Mouse (Mus musculus): ENCODE data around the gene Apbb1ip.

Apbb1ip gene

DNA sequence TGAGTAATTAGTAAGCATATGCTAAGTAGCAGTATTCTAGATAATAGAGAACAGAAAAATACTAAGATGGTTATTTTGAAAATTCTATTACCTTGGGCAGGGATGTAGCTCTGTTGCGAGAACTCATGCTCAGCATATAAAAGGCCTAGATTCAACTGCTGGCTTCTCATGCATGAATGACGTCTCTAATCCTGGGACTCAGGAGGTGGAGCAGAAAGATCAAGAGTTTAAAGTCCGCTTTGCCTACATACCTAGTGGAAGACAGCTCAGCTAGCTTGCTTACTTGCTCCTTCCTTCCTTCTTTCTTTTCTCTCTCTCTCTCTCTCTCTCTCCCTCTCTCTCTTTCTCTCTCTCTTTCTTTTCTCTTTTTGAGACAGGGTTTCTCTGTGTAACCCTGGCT lies 140.5 kb downstream of the Apbb1ip start:
- in situ Hi-C loops (cut with MboI, MseI), result loop anchor here in 1 of 2 experiments (5.0 kb wide), 1 partner anchor 82 kb away; no protein-coding TSS in a partner anchor

DNA sequence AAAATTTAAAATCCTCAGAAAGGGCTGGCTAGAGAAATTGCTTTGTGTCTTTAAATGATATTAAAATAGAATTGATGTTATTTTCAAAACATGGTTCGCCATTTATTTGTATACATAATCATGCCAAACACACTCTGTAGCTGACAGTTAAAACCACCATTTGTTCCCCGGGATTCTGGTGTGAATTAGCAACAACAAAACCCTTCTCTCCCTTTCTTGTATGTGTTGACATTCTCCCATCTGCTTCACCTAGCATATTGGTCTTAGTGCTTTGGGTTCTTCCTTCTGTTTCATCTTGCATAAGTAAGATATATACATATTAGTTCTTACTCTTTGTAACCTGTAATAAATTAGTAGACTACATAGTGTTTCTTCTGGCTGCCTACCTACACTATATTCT lies 144.8 kb downstream of the Apbb1ip start:
- in situ Hi-C loops (cut with MboI, MseI), result no loop called here

All from T-helper 17 cell (primary cell).